Mouse (Mus musculus) liver, adult 2 months (tissue): ENCODE measurements around the gene Ankrd28.

Experiments
- CTCF ChIP-seq: fragments of 200-500 bp; IDR thresholded peaks from 2 replicates; pipeline ENCODE4 v1.5.1; 2011; ENCODE audit warnings: low read depth, low read length, control low read depth
- POLR2A ChIP-seq: fragments of 200-500 bp; IDR thresholded peaks from 2 replicates; pipeline ENCODE4 v1.6.1; 2011; ENCODE audit warnings: low read length, control low read depth; ENCODE audit not compliant: insufficient read depth; ENCODE audit errors: extremely low read depth

DNA sequence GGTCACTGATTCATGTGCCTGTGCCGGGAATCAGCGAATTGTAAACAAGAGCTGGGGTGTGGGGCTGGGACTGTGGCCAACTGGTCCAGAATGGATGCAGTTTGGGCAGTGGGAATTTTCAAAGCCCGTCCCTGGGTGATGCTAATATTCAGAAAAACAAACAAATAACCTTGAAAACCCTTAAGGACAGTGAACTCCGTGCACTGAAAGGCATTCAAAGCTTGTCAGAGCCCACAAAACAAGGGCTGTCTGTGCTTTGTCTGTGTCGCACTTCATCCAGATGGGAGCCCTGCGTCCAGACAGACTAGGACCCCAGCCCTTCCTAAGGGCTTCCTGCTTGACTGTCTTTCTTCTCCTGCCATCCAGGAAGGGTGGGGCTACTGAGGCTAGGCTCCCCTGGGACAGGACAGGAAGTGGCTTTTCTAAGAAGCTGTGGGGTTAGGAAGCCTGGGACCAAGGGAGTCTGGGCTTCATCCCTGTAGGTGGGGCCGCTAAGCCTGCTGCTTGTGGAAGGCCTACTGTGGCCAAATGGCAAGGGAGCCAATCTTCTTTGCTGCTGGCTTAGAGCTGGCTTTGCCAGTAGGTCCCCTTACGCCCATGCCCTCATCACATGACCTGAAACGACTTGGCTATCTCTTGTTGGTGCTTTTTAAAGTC lies 167.8 kb downstream of the Ankrd28 start:
- no peak for TF ChIP-seq POLR2A
- no peak for TF ChIP-seq CTCF
